24 mouse cellular contexts compared by ENCODE assay signal in genomic region chr13:101805559-101806091, GRCm38 (mm10). TPM values are rescaled to one million over a fixed set of nuclear protein-coding genes. Genes with fewer than 3 reads are reported as not detected.
DNase-seq lines count a peak whose midpoint lies in the region; ATAC-seq lines count a peak whose summit lies in the region.
"Had no signal": no experiment of that assay in that cellular context is flagged by ENCODE, and none has a peak within 500 bp of the region (broad histone marks: within the 10 kb centered on the region; RNA-seq: fewer than 3 reads in every experiment).

No protein-coding gene starts in this region.

- intact Hi-C loops in heart, postnatal 10 days (cut with DNase I) = no loop called here

- 0 out of 2 replicates have a peak, but pooled peaks have one; percentile 27 for ATAC-seq in common myeloid progenitor, adult 5-6 weeks (replicated peaks; ENCODE audit: low read depth, poor library complexity, severe bottlenecking)
- ATAC-seq in megakaryocyte-erythroid progenitor cell, adult 5-6 weeks (replicated peaks; ENCODE audit: low FRiP score, low TSS enrichment, poor library complexity, severe bottlenecking) = 0 out of 2 replicates have a peak, but pooled peaks have one; percentile 29
- ATAC-seq: forebrain, embryonic 16.5 days; hindbrain, embryonic 16.5 days; inflammation-experienced regulatory T-cells, adult 6 months; intestine, embryonic 16.5 days; Patski had no signal

- DNase-seq in heart, adult 11 months = peak; percentile 89
- no peak for DNase-seq in heart, postnatal 10 days
- DNase-seq in ES-CJ7 (ENCODE audit: low read depth, low spot score) = peak; percentile 40
- no peak for DNase-seq in thymus, postnatal 0 days (ENCODE audit: low spot score)
- DNase-seq in left cerebral cortex, adult 9 months (ENCODE audit: low spot score in 2 of 2) = no peak
- no peak for DNase-seq in kidney, postnatal 14 days
- DNase-seq: adrenal gland, adult 2 months; adrenal gland, postnatal 14 days; B cell, adult 2 months; cerebellum, adult 11 months; cerebellum, adult 2 months; cerebellum, adult 9-11 months; cerebellum, postnatal 25 days; embryo, embryonic 11 days; gastrocnemius, adult 2 months; gastrocnemius, postnatal 14 days; heart, postnatal 36 days had no signal

RNA-seq across cellular contexts. Expression of gene Pik3r1, which starts 37.6 kb away (rescaled TPM):
- total RNA-seq in heart, postnatal 10 days (2021) = 10 to 100 TPM; 42.0 to 84.3 TPM
- 114 and 116 TPM in 2 replicates for total RNA-seq in common myeloid progenitor, adult 5-6 weeks (2017)
- total RNA-seq in megakaryocyte-erythroid progenitor cell, adult 5-6 weeks (2014; fragmentation: Nextera tagmentation) = 47.7 and 67.6 TPM in 2 replicates
- total RNA-seq in megakaryocyte-erythroid progenitor cell, adult 5-6 weeks (2017) = 98.6 and 115 TPM in 2 replicates
- polyA plus RNA-seq in thymus, postnatal 0 days (2015; fragmentation: Nextera tagmentation; extraction: Ambion mirVana) = 62.9 and 79.3 TPM in 2 replicates

Comparison
In these comparisons a context has a peak if more than half of its experiments do, and no peak if none do; other contexts are left out.
1. DNase-seq: peak in heart, adult 11 months (single experiment) and ES-CJ7 (single experiment); none in heart, postnatal 10 days (0 of 2), thymus, postnatal 0 days (single experiment), left cerebral cortex, adult 9 months (0 of 2) and kidney, postnatal 14 days (single experiment).